Mouse (Mus musculus) ES-E14 (cell line): ENCODE results near the gene Phf21a.

Experiments
- HCFC1 ChIP-seq: IDR thresholded peaks from 2 replicates; pipeline ENCODE4 v1.6.1; 2012; ENCODE audit warnings: low read length, inconsistent platforms, borderline replicate concordance; ENCODE audit not compliant: insufficient read depth
- ZNF384 ChIP-seq: IDR thresholded peaks from 2 replicates; pipeline ENCODE4 v1.6.1; 2012; ENCODE audit warnings: low read depth, low read length, inconsistent platforms

- TF ChIP-seq HCFC1 (no peak), ZNF384 (peak; percentile 83; the same call in 1 of the 2 replicates)
Observed at GRCm38 (mm10) chr2:92392318-92393264, 299.7 kb downstream of the Phf21a start.
